Mouse (Mus musculus): ENCODE data around the gene Sptbn4. TPM values are rescaled to one million over a fixed set of nuclear protein-coding genes. Genes with fewer than 3 reads are reported as not detected.
A peak's percentile ranks its signal among the peaks of the same experiment; 100 is the strongest.

The Sptbn4 gene
- polyA plus RNA-seq, 1 experiment from 2014 or later, result 0.51 TPM

DNA sequence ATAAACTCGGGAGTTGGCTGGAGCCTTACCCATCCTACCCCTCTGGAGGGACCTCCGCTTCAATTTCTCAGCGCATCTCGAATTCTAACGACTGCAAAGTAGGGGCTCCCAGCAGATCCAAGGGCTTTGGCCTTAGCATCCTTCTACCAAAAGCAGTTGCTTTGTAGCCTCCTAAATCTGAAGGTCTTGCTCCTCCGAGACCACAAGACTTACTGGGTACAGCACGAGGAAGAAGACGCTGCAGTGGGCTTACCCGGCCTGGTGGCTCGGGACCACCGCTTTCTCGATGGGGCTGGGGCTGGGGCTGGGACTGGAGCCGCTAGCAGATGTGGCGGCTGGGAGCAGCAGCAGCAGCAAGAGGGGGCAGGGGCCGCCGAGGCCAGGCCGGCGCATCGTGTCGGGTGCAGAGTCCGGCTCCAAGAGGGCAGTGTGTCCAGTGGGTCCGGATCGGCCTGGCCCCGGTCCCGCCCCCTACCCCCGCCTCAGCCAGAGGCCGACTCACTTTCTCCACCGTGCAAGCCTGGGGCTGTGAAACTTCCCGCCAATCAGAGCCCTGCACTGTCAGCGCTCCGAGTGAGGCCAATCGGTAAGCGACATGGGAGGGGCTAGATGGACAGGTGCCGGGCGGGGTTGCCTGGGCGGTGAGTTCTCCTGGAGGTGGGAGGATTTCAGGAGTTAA is 110.2 kb downstream of the Sptbn4 start, which contains the start of gene Ltbp4:
Gene Ltbp4, minus strand, starts transcription at position 518 of the 679 bp plus-strand sequence.
- no peak for TF ChIP-seq CTCF (IDR thresholded peaks at IDR 0.05; ENCODE audit: low read depth)
- WGBS, result 2% methylated on average over 36 of the region's 36 CpGs
- Histone ChIP-seq H3K4me3 (ENCODE audit: low read depth, low read length) (peak within 1 kb of the TSS; percentile 38), H3K9ac (peak within 1 kb of the TSS; percentile 41; the same call in 1 of the 2 replicates), H3K4me1 (ENCODE audit: insufficient read depth) (no peaks in the 10 kb centered on the region), H3K4me2 (peak within 1 kb of the TSS; percentile 61), H3K27me3 (ENCODE audit: insufficient read depth, low read length) (peaks cover 62% of the 10 kb centered on the region), H3K36me3 (ENCODE audit: insufficient read depth) (peaks cover 6% of the 10 kb centered on the region; the same call in 1 of the 2 replicates), H3K9me3 (ENCODE audit: low read depth, low read length) (no peaks in the 10 kb centered on the region), H3K27ac (ENCODE audit: low read depth) (no peak within 1 kb of the TSS)
- ATAC-seq (ENCODE audit: insufficient read depth), result peak; percentile 17; the same call in 1 of the 2 replicates
- DNase-seq, result peak; percentile 74

DNA sequence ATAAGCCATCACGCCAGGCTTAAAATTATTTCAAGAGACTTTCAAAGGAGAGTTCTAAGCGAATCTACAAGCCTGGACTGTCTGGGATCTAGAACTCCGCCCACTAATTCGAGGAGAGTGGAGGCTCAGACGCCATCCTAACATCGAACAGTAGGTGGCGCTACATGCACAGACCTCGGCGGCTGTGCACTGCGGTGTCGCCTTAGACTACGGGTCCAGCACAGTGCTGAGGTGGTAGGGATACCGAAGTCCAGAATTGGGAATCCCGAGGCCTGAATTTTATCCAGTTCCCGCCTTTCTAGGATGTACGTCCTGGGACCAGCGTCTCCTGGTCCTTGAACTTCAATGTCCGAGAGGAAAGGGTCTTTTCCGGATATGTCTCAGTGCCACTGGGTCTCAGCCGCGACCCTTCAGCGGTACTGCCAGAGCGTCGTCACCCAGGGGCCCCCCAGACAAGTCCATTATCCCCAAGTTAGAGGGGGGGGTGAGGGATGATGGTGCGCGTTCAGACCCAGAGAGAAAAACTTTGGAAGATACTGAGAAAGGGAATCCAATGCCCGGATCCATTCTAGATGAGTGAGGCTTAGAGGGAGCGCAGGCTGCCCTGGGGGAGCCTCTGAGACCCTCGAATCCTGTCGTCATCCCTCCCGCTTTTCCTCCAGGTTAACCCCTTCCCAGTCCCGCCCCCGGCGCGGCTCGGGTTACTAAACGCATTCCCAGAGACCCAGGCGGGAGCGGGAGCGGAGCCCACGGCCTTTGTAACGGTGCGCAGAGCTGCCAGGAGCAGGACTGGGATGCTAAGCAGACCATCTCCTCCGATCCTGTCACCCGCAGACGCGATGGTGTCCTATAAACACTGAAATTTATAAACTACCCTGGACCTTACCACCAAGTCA is 111.3 kb downstream of the Sptbn4 start:
- DNase-seq (peak; percentile 98), ATAC-seq (ENCODE audit: insufficient read depth) (peak; percentile 73)
- Histone ChIP-seq H3K9me3 (ENCODE audit: low read depth, low read length) (no peaks in the 10 kb centered on the region), H3K4me2 (peak overlapping the region; percentile 61), H3K4me3 (ENCODE audit: low read depth, low read length) (peak overlapping the region; percentile 38), H3K27me3 (ENCODE audit: insufficient read depth, low read length) (peaks cover 69% of the 10 kb centered on the region), H3K27ac (ENCODE audit: low read depth) (no peak overlapping the region; the same call in 1 of the 2 replicates), H3K9ac (peak overlapping the region; percentile 9; the same call in 1 of the 2 replicates), H3K36me3 (ENCODE audit: insufficient read depth) (no peaks in the 10 kb centered on the region; the same call in 1 of the 2 replicates), H3K4me1 (ENCODE audit: insufficient read depth) (no peaks in the 10 kb centered on the region; the same call in 1 of the 2 replicates)
- WGBS, result under 1% methylated on average over 47 of the region's 47 CpGs
- peak; percentile 99 for TF ChIP-seq CTCF (IDR thresholded peaks at IDR 0.05; ENCODE audit: low read depth)

DNA sequence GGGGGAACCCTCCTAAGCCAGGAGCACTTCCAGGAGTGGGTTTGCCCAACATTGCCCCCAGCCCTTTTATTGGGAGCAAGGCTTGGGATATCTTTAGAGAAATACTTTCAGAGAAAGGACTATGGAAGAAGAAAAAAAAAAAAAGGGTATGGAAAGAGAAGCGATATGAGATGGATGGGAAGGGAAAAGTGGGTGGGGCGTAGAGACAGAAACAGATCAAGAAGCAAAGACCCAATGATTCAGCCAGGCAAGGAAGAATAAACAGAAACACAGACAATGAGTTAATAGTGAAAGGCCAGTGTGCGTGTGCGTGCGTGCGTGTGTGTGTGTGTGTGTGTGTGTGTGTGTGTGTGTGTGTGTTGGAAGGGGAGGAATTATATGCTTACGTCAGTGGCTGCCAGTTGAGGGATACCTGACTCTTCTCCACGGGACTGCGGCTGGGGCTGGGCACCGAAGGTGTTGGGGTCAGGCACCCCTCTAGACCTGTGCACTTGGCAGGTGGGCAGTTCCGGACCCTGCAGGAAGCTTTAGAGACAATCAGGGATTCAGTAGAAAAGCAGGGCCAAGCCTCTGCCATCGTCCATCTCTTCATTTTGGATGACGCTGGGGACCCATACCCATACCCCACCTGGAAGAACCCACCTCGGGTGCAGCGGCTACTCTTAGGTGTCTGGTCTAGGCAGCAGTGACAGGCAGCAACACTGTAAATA is 112.3 kb downstream of the Sptbn4 start:
- H3K4me2 ChIP-seq, result peak overlapping the region; percentile 93
- no peak overlapping the region for H3K4me3 ChIP-seq (ENCODE audit: low read depth, low read length)
- 41% methylated on average over 15 of the region's 15 CpGs for WGBS
- H3K36me3 ChIP-seq (ENCODE audit: insufficient read depth), result no peaks in the 10 kb centered on the region
- no peak for DNase-seq
- TF ChIP-seq CTCF (IDR thresholded peaks at IDR 0.05; ENCODE audit: low read depth), result no peak
- peak overlapping the region; percentile 72 for H3K27ac ChIP-seq (ENCODE audit: low read depth)
- peaks cover 1% of the 10 kb centered on the region; the same call in 1 of the 2 replicates for H3K4me1 ChIP-seq (ENCODE audit: insufficient read depth)
- ATAC-seq (ENCODE audit: insufficient read depth), result no peak
- peaks cover 70% of the 10 kb centered on the region for H3K27me3 ChIP-seq (ENCODE audit: insufficient read depth, low read length)
- no peaks in the 10 kb centered on the region for H3K9me3 ChIP-seq (ENCODE audit: low read depth, low read length)
- H3K9ac ChIP-seq, result peak overlapping the region; percentile 80; the same call in 1 of the 2 replicates

DNA sequence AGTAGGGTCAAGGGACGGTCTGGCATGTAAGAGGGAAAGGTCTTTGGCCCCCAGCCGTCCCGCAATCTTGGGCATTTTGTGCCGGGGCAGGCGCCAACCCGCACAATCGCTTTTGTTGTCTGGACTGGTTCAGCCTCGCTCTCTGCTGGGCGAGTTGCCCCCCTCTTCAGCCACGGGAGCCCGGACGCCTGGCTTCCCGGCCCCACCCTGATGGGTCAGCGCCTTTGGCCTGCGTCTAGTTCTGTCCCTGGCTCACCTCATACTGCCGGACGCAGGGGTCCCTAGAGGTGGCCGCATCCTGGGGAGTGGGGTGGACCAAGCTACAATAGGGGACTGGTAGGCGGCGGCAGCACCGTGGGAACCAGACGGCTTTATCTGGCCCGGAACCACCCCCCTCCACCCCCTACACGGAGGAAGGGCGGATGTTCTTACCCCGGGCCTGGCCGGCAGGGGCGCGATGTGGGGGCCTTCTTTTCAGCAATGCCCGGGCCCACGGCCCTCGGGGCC is 113.0 kb downstream of the Sptbn4 start:
- peak overlapping the region; percentile 93 for H3K4me2 ChIP-seq
- H3K27me3 ChIP-seq (ENCODE audit: insufficient read depth, low read length), result peaks cover 74% of the 10 kb centered on the region
- no peak for DNase-seq
- WGBS, result 2% methylated on average over 32 of the region's 32 CpGs
- peak overlapping the region; percentile 72 for H3K27ac ChIP-seq (ENCODE audit: low read depth)
- peak overlapping the region; percentile 66 for H3K4me3 ChIP-seq (ENCODE audit: low read depth, low read length)
- no peaks in the 10 kb centered on the region for H3K36me3 ChIP-seq (ENCODE audit: insufficient read depth)
- H3K4me1 ChIP-seq (ENCODE audit: insufficient read depth), result peaks cover 6% of the 10 kb centered on the region; the same call in 1 of the 2 replicates
- ATAC-seq (ENCODE audit: insufficient read depth), result no peak
- TF ChIP-seq CTCF (IDR thresholded peaks at IDR 0.05; ENCODE audit: low read depth), result peak; percentile 29
- peak overlapping the region; percentile 80 for H3K9ac ChIP-seq
- no peaks in the 10 kb centered on the region for H3K9me3 ChIP-seq (ENCODE audit: low read depth, low read length)

DNA sequence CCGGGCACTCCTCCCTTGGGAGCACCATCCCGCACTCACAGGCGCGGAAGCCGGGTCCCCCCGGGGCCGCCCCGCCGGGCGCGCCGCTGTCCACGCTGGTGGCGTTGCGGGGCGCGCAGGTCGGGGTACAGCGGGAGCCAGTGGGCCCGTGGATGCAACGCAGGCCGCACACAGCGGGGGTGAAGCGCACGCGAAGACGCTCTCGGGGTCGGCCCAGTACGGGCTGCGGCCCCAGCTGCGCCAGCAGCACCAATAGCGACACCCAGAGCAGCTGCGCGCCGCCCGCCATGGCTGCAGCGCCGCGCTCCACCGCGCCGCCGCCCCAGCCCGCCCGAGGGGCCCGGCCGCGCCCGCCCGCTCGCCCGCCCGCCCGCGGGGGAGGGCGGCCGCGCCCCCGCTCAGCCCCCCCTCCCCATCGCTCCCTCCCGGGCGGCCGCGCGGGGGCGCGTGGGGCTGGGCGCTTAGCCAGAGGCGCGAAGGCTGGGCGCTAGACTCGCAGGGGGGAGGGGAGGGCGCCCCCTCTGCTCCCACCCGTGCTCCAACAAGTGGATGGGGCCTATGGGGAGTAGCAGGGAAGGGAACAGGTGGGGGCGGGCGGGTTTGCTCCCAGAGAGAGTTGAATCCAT is 114.1 kb downstream of the Sptbn4 start:
- peak overlapping the region; percentile 80 for H3K9ac ChIP-seq
- H3K27ac ChIP-seq (ENCODE audit: low read depth), result peak overlapping the region; percentile 88
- WGBS, result under 1% methylated on average over 51 of the region's 77 CpGs
- peaks cover 68% of the 10 kb centered on the region for H3K27me3 ChIP-seq (ENCODE audit: insufficient read depth, low read length)
- peak; percentile 70 for DNase-seq
- H3K9me3 ChIP-seq (ENCODE audit: low read depth, low read length), result no peaks in the 10 kb centered on the region
- peak overlapping the region; percentile 93 for H3K4me2 ChIP-seq
- peaks cover 7% of the 10 kb centered on the region; the same call in 1 of the 2 replicates for H3K4me1 ChIP-seq (ENCODE audit: insufficient read depth)
- no peak for TF ChIP-seq CTCF (IDR thresholded peaks at IDR 0.05; ENCODE audit: low read depth)
- 0 out of 2 replicates have a peak, but pooled peaks cover 1% of the 10 kb centered on the region for H3K36me3 ChIP-seq (ENCODE audit: insufficient read depth)
- ATAC-seq (ENCODE audit: insufficient read depth), result no peak
- H3K4me3 ChIP-seq (ENCODE audit: low read depth, low read length), result peak overlapping the region; percentile 66
